Mouse (Mus musculus): ENCODE data around the gene Tbce. TPM values are rescaled to one million over a fixed set of nuclear protein-coding genes. Genes with fewer than 3 reads are reported as not detected.

Gene Tbce
- polyA plus RNA-seq (2012; rRNA removed; ENCODE audit: low replicate concordance), result 24.4 and 29.5 TPM in 2 replicates

GRCm38 (mm10) chr13:14039292-14039965 lies at the start of gene Tbce:
TSS of gene Tbce (minus strand) at chr13:14039638.

GRCm38 (mm10) chr13:14063013-14063941 lies 23.8 kb upstream of the Tbce start, which contains the start of the genes Arid4b and Ggps1:
TSS of gene Arid4b (plus strand) at chr13:14063232.
TSS of gene Ggps1 (minus strand) at chr13:14063488.

GRCm38 (mm10) chr13:13953874-13954832 lies 85.3 kb downstream of the Tbce start, which contains the start of gene B3galnt2:
TSS of gene B3galnt2 (plus strand) at chr13:13954469.

Other genes with a start within 250 kb of the Tbce start
- gene B3galnt2, start 85.2 kb downstream of the Tbce start, polyA plus RNA-seq (2012; rRNA removed; ENCODE audit: low replicate concordance), result 9.2 and 84.1 TPM in 2 replicates
- 5.3 and 7.9 TPM in 2 replicates for gene Arid4b, start 23.6 kb upstream of the Tbce start, polyA plus RNA-seq (2012; rRNA removed; ENCODE audit: low replicate concordance)
- gene Ggps1, start 23.9 kb upstream of the Tbce start, polyA plus RNA-seq (2012; rRNA removed; ENCODE audit: low replicate concordance), result 17.2 and 17.4 TPM in 2 replicates

All from subcutaneous adipose tissue, adult 2 months (tissue).